Mouse (Mus musculus) brain, embryonic 14.5 days (tissue): ENCODE data around the gene Adamtsl5. TPM values are rescaled to one million over a fixed set of nuclear protein-coding genes. Genes with fewer than 3 reads are reported as not detected.

ENCODE experiments used
- DNase-seq: peaks from one replicate; pipeline ENCODE4 v3.0.0-alpha.2; 2011; ENCODE audit warnings: low read depth
- CTCF ChIP-seq: fragments of 200-500 bp; IDR thresholded peaks from 2 replicates; pipeline ENCODE4 v1.5.1; 2012; ENCODE audit warnings: inconsistent platforms, mild to moderate bottlenecking, moderate library complexity, borderline replicate concordance; ENCODE audit not compliant: insufficient read depth, insufficient read length; ENCODE audit errors: extremely low read depth
- POLR2A ChIP-seq: fragments of 200-500 bp; IDR thresholded peaks from 2 replicates; pipeline ENCODE4 v1.6.1; 2012; ENCODE audit warnings: mild to moderate bottlenecking, inconsistent platforms, borderline replicate concordance; ENCODE audit not compliant: poor library complexity, insufficient read depth, insufficient read length, severe bottlenecking; ENCODE audit errors: extremely low read depth
- polyA plus RNA-seq: library from polyadenylated mRNA; depleted of rRNA; stranded (reverse); fragments of >200 nt; gene quantifications from 2 replicates; pipeline ENCODE4 v1.2.3, GENCODE M21; 2012; rRNA removed

The Adamtsl5 gene
- polyA plus RNA-seq, 1 experiment = 1.5 TPM

DNA sequence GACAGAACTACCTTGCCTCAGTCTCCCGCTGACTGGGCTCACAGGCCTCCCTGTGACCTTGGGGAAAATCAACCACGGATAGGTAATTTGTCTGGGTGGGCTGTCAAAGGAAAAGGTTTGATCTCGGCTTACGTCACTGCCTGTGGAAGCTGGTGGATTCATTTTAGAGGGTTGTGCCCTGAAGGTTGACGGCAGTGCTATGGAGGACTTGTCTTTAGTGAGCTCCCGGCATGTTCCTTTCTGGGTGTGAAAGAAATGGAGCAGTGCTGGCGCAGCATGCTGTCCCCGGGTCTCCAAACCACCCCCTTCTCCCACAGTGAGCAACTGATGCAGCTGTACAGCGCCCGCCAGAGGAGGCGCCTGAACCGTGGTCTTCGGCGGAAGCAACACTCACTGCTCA lies 54.9 kb downstream of the Adamtsl5 start:
- TF ChIP-seq CTCF = no peak
- TF ChIP-seq POLR2A = no peak
- DNase-seq = no peak

DNA sequence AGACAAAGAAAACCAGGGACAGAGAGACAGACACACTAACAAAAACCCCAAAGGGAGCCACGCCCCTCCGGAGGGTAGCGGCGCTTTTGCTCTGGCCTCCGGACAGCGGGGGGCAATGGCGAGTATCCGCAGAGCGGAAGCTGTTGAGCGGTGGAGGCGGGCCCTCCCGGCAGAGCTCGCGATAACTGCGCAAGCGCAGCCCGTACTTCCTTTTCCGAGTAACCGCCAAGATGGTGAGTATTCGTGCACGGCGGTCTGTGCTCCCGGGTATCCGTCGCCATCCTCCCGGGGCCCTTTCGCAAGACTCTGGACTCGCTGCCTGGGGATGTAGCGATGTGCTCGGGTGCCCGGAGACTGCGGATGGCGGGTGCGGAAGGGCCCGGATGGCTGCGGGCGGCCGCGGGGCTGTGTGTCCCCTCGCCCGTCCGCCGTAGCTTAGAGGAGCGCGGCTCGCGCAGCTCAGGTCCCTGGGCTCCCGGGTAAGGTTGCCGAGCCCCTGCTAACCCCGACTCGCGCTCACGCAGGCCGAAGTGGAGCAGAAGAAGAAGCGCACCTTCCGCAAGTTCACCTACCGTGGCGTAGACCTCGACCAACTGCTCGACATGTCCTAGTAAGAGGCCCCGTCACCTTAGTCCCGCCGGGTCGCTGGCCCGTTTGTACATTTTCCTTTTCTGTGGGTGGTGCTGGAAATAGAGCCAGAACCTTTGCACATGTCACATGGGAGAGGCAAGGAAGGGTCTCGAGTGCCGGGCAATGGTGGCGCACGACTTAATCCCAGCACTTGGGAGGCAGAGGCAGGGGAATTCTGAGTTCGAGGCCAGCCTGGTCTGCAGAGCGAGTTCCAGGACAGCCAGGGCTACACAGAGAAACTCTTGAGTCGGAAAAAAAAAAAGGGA lies 55.7 kb downstream of the Adamtsl5 start, which contains the start of gene Rps15:
TSS of gene Rps15 (plus strand) at position 203 of the 896 bp plus-strand sequence.
- DNase-seq = peak; percentile 99
- TF ChIP-seq CTCF (peak; percentile 51), POLR2A (peak; percentile 62; the same call in 1 of the 2 replicates)

Other genes with a start within 250 kb of the Adamtsl5 start
- 30.2 and 31.1 TPM in 2 replicates for gene Sbno2, start 242.8 kb downstream of the Adamtsl5 start, polyA plus RNA-seq
- 112 and 127 TPM in 2 replicates for gene Stk11, start 232.6 kb downstream of the Adamtsl5 start, polyA plus RNA-seq
- 445 and 501 TPM in 2 replicates for gene Atp5d, start 209.8 kb downstream of the Adamtsl5 start, polyA plus RNA-seq
- 152 and 242 TPM in 2 replicates for gene Cbarp, start 207.6 kb downstream of the Adamtsl5 start, polyA plus RNA-seq
- gene Midn, start 200.1 kb downstream of the Adamtsl5 start, polyA plus RNA-seq = 177 and 213 TPM in 2 replicates
- 381 and 490 TPM in 2 replicates for gene Cirbp, start 182.4 kb downstream of the Adamtsl5 start, polyA plus RNA-seq
- 18.5 and 21.2 TPM in 2 replicates for gene 1600002K03Rik, start 175.5 kb downstream of the Adamtsl5 start, polyA plus RNA-seq
- gene Efna2, start 168.9 kb downstream of the Adamtsl5 start, polyA plus RNA-seq = 57.2 and 66.4 TPM in 2 replicates
- 59.1 and 61.2 TPM in 2 replicates for gene Mum1, start 122.0 kb downstream of the Adamtsl5 start, polyA plus RNA-seq
- gene Ndufs7, start 99.3 kb downstream of the Adamtsl5 start, polyA plus RNA-seq = 272 and 426 TPM in 2 replicates
- gene Gamt, start 87.4 kb downstream of the Adamtsl5 start, polyA plus RNA-seq = 15.3 and 19.8 TPM in 2 replicates
- gene Dazap1, start 86.9 kb downstream of the Adamtsl5 start, polyA plus RNA-seq = 158 and 207 TPM in 2 replicates
- gene Rps15, start 56.0 kb downstream of the Adamtsl5 start, polyA plus RNA-seq = 2,157 and 2,683 TPM in 2 replicates
- 189 and 292 TPM in 2 replicates for gene Apc2, start 52.4 kb downstream of the Adamtsl5 start, polyA plus RNA-seq
- 22.5 and 32.9 TPM in 2 replicates for gene 2310011J03Rik, start 27.9 kb downstream of the Adamtsl5 start, polyA plus RNA-seq
- gene Pcsk4, start 18.9 kb downstream of the Adamtsl5 start, polyA plus RNA-seq = 4.5 and 6.0 TPM in 2 replicates
- gene Reep6, start 18.5 kb downstream of the Adamtsl5 start, polyA plus RNA-seq = 1.7 and 4.6 TPM in 2 replicates
- 3.9 and 4.7 TPM in 2 replicates for gene Plk5, start 8.0 kb upstream of the Adamtsl5 start, polyA plus RNA-seq
- 112 and 115 TPM in 2 replicates for gene Mex3d, start 39.2 kb upstream of the Adamtsl5 start, polyA plus RNA-seq
- 265 and 292 TPM in 2 replicates for gene Mbd3, start 51.1 kb upstream of the Adamtsl5 start, polyA plus RNA-seq
- gene Uqcr11, start 58.4 kb upstream of the Adamtsl5 start, polyA plus RNA-seq = 597 and 852 TPM in 2 replicates
- gene Tcf3, start 85.2 kb upstream of the Adamtsl5 start, polyA plus RNA-seq = 128 and 138 TPM in 2 replicates
- gene Onecut3, start 146.4 kb upstream of the Adamtsl5 start, polyA plus RNA-seq = 5.0 and 10.9 TPM in 2 replicates
- 0.76 and 0.86 TPM in 2 replicates for gene Atp8b3, start 190.7 kb upstream of the Adamtsl5 start, polyA plus RNA-seq
- 59.9 and 72.0 TPM in 2 replicates for gene Rexo1, start 213.1 kb upstream of the Adamtsl5 start, polyA plus RNA-seq
- gene Klf16, start 228.9 kb upstream of the Adamtsl5 start, polyA plus RNA-seq = 12.2 and 15.9 TPM in 2 replicates
- gene Abhd17a, start 241.9 kb upstream of the Adamtsl5 start, polyA plus RNA-seq = 170 and 188 TPM in 2 replicates